Mouse (Mus musculus) left cerebral cortex, postnatal 25 days (tissue): ENCODE measurements around the gene Samd11. TPM values are rescaled to one million over a fixed set of nuclear protein-coding genes. Genes with fewer than 3 reads are reported as not detected.

ENCODE experiments used
- DNase-seq, 2 experiments: peaks; one replicate each; pipeline ENCODE4 v3.0.0; 2022; ENCODE audit warnings: low spot score in 2 of 2, mixed read lengths in 1 of 2
- intact Hi-C: fragments of 180-260 bp; cut with DNase I; formaldehyde crosslinking; loops from one replicate; pipeline ENCODE4 v1.15.1; 2025
- total RNA-seq, 2 experiments: library from RNA; stranded (reverse); gene quantifications; 2 replicates each; pipeline ENCODE4 v1.2.3; 2021

Gene Samd11
- total RNA-seq: 1 to 10 TPM; 2.7 to 4.5 TPM

- DNase-seq: no peak
- intact Hi-C loops: no loop called here
Observed at GRCm38 (mm10) chr4:156255078-156255839, at the start of gene Samd11. Gene Samd11, minus strand, starts transcription at chr4:156255657.

- intact Hi-C loops: no loop called here
- DNase-seq: no peak
Observed at GRCm38 (mm10) chr4:156254361-156255077, 938 bp downstream of the Samd11 start.

GRCm38 (mm10) chr4:156253043-156253442 is 2.4 kb downstream of the Samd11 start:
- intact Hi-C loops: no loop called here
- no peak for DNase-seq

GRCm38 (mm10) chr4:156252619-156253018 is 2.8 kb downstream of the Samd11 start:
- intact Hi-C loops: no loop called here
- DNase-seq: no peak

- no peak for DNase-seq
- intact Hi-C loops: no loop called here
Observed at GRCm38 (mm10) chr4:156252140-156252539, 3.3 kb downstream of the Samd11 start.

GRCm38 (mm10) chr4:156251081-156251480 is 4.4 kb downstream of the Samd11 start:
- intact Hi-C loops: no loop called here
- no peak for DNase-seq

GRCm38 (mm10) chr4:156249567-156249966 is 5.9 kb downstream of the Samd11 start:
- DNase-seq: no peak
- intact Hi-C loops: no loop called here

GRCm38 (mm10) chr4:156236651-156237447 is 18.6 kb downstream of the Samd11 start:
- intact Hi-C loops: no loop called here
- no peak for DNase-seq

- intact Hi-C loops: no loop called here
- peak; percentile 91 to 92 for DNase-seq
Observed at GRCm38 (mm10) chr4:156235808-156236533, 19.5 kb downstream of the Samd11 start, which contains the start of gene Noc2l. Gene Noc2l, plus strand, starts transcription at chr4:156236010.

GRCm38 (mm10) chr4:156235360-156235770 is 20.1 kb downstream of the Samd11 start:
- intact Hi-C loops: no loop called here
- no peak for DNase-seq

- intact Hi-C loops: no loop called here
- peak; percentile 75 to 79 for DNase-seq
Observed at GRCm38 (mm10) chr4:156234701-156235213, 20.7 kb downstream of the Samd11 start, which contains the start of gene Plekhn1. Gene Plekhn1, minus strand, starts transcription at chr4:156234857.

GRCm38 (mm10) chr4:156234021-156234501 is 21.4 kb downstream of the Samd11 start:
- DNase-seq: no peak
- intact Hi-C loops: no loop called here

GRCm38 (mm10) chr4:156228393-156229024 is 26.9 kb downstream of the Samd11 start:
- intact Hi-C loops: loop anchor here (2.0 kb wide), 1 partner anchor 24 kb away; no protein-coding TSS in a partner anchor
- peak in 1 of 2 experiments; percentile 78 for DNase-seq

- intact Hi-C loops: loop anchor here (2.0 kb wide), 1 partner anchor 23 kb away; no protein-coding TSS in a partner anchor
Observed at GRCm38 (mm10) chr4:156227752-156228392, 27.6 kb downstream of the Samd11 start.

GRCm38 (mm10) chr4:156224276-156224675 is 31.2 kb downstream of the Samd11 start:
- intact Hi-C loops: no loop called here
- no peak for DNase-seq

More at GRCm38 (mm10) chr4:156227752-156228392, 27.6 kb downstream of the Samd11 start:
- no peak for DNase-seq

- intact Hi-C loops: no loop called here
- DNase-seq: no peak
Observed at GRCm38 (mm10) chr4:156219936-156220335, 35.5 kb downstream of the Samd11 start.

- intact Hi-C loops: no loop called here
- no peak for DNase-seq
Observed at GRCm38 (mm10) chr4:156217838-156218237, 37.6 kb downstream of the Samd11 start.
